Mouse (Mus musculus) CH12.LX (cell line): Measurements from ENCODE around the gene Ddb2. TPM values are rescaled to one million over a fixed set of nuclear protein-coding genes. Genes with fewer than 3 reads are reported as not detected.

Experiments used
- DNase-seq: peaks from one replicate; pipeline ENCODE4 v3.0.0-alpha.2; 2013; ENCODE audit errors: extremely low read depth
- H3K27ac ChIP-seq: 2 replicates; pipeline ENCODE4 v1.5.1; 2012; ENCODE audit warnings: low read depth, mild to moderate bottlenecking, control low read depth, moderate library complexity; ENCODE audit not compliant: insufficient read depth
- H3K27me3 ChIP-seq: replicated peaks from 2 replicates; pipeline ENCODE3; 2012; ENCODE audit warnings: inconsistent platforms
- H3K36me3 ChIP-seq, 2 experiments: replicated peaks in 1 of 2; 2 replicates each; pipeline versions ENCODE3 to v1.6.1; 2012; ENCODE audit warnings: inconsistent platforms in 1 of 2, low read length in 1 of 2, mild to moderate bottlenecking in 1 of 2, mixed read lengths in 1 of 2, moderate library complexity in 1 of 2; ENCODE audit not compliant: control insufficient read depth in 1 of 2, insufficient read depth in 1 of 2
- H3K4me1 ChIP-seq, 2 experiments: 2 replicates each; pipeline ENCODE4 v1.6.1; 2012; ENCODE audit warnings: inconsistent platforms in 1 of 2, moderate library complexity in 1 of 2; ENCODE audit not compliant: insufficient read depth in 2 of 2, control insufficient read depth in 1 of 2
- H3K4me2 ChIP-seq: 2 replicates; pipeline ENCODE4 v1.6.1; 2012; ENCODE audit warnings: low read depth, mild to moderate bottlenecking, control low read depth; ENCODE audit not compliant: poor library complexity, insufficient read depth, severe bottlenecking
- H3K4me3 ChIP-seq, 3 experiments: fragments of 150-350 bp in 1 of 3; sonication (generic) in 1 of 3; replicated peaks in 1 of 3; 2 replicates each; pipeline versions ENCODE3 to v1.5.1; 2011 to 2012; ENCODE audit warnings: low read depth in 2 of 3, low read length in 2 of 3, mild to moderate bottlenecking in 2 of 3, moderate library complexity in 2 of 3, control low read depth in 1 of 3, improper control_type of control experiment in 1 of 3, inconsistent platforms in 1 of 3, mixed read lengths in 1 of 3; ENCODE audit not compliant: poor library complexity in 1 of 3
- H3K79me2 ChIP-seq: replicated peaks from 2 replicates; pipeline ENCODE4 v1.6.1; 2012; ENCODE audit warnings: mild to moderate bottlenecking, moderate library complexity; ENCODE audit not compliant: control insufficient read depth, poor library complexity, insufficient read depth, severe bottlenecking; ENCODE audit errors: extremely low read depth
- H3K9ac ChIP-seq: 2 replicates; pipeline ENCODE4 v1.6.1; 2012; ENCODE audit warnings: low read depth, mild to moderate bottlenecking, control low read depth, moderate library complexity; ENCODE audit not compliant: insufficient read depth
- H3K9me3 ChIP-seq: replicated peaks from 2 replicates; pipeline ENCODE3; 2012; ENCODE audit warnings: low read length, inconsistent platforms, mixed read lengths
- BHLHE40 ChIP-seq: IDR thresholded peaks from 2 replicates; pipeline ENCODE4 v1.6.1; 2011; ENCODE audit warnings: mild to moderate bottlenecking, low read depth, low read length, improper control_type of control experiment
- CHD2 ChIP-seq: IDR thresholded peaks from 2 replicates; pipeline ENCODE4 v1.6.1; 2011; ENCODE audit warnings: low read length, improper control_type of control experiment
- CTCF ChIP-seq, 2 experiments: IDR thresholded peaks in 1 of 2; conservative IDR thresholded peaks in 1 of 2; 2 replicates each; pipeline ENCODE4 v1.5.1; 2011 to 2012; ENCODE audit warnings: low read depth in 2 of 2, low read length in 2 of 2, improper control_type of control experiment in 1 of 2, inconsistent platforms in 1 of 2, mild to moderate bottlenecking in 1 of 2, moderate library complexity in 1 of 2
- E2F4 ChIP-seq: IDR thresholded peaks from 2 replicates; pipeline ENCODE4 v1.6.1; 2011; ENCODE audit warnings: low read depth, low read length, improper control_type of control experiment; ENCODE audit not compliant: insufficient replicate concordance
- EP300 ChIP-seq: IDR thresholded peaks from 2 replicates; pipeline ENCODE4 v1.6.1; 2011; ENCODE audit warnings: low read length, improper control_type of control experiment
- GABPA ChIP-seq: IDR thresholded peaks from 2 replicates; pipeline ENCODE4 v1.6.1; 2012; ENCODE audit warnings: low read depth, low read length, improper control_type of control experiment, inconsistent platforms; ENCODE audit not compliant: insufficient replicate concordance
- HCFC1 ChIP-seq: IDR thresholded peaks from 2 replicates; pipeline ENCODE4 v1.6.1; 2012; ENCODE audit warnings: low read depth, mild to moderate bottlenecking, inconsistent platforms, low read length, improper control_type of control experiment
- JUN ChIP-seq: IDR thresholded peaks from 2 replicates; pipeline ENCODE4 v1.6.1; 2011; ENCODE audit warnings: low read depth, mild to moderate bottlenecking, low read length, improper control_type of control experiment, moderate library complexity; ENCODE audit not compliant: insufficient read depth
- JUND ChIP-seq: conservative IDR thresholded peaks from 2 replicates; pipeline ENCODE4 v1.6.1; 2011; ENCODE audit warnings: low read depth, low read length, improper control_type of control experiment
- KAT2A ChIP-seq: IDR thresholded peaks from 2 replicates; pipeline ENCODE4 v1.6.1; 2012; ENCODE audit warnings: low read length, improper control_type of control experiment, inconsistent platforms; ENCODE audit not compliant: insufficient replicate concordance
- MAFK ChIP-seq: IDR thresholded peaks from 2 replicates; pipeline ENCODE4 v1.6.1; 2011; ENCODE audit warnings: low read length, improper control_type of control experiment; ENCODE audit not compliant: insufficient replicate concordance
- MAX ChIP-seq: IDR thresholded peaks from 2 replicates; pipeline ENCODE4 v1.6.1; 2011; ENCODE audit warnings: low read length, improper control_type of control experiment
- MAZ ChIP-seq: IDR thresholded peaks from 2 replicates; pipeline ENCODE4 v1.6.1; 2012; ENCODE audit warnings: low read depth, mild to moderate bottlenecking, inconsistent platforms, low read length, improper control_type of control experiment, moderate library complexity
- MEF2A ChIP-seq: IDR thresholded peaks from 2 replicates; pipeline ENCODE4 v1.6.1; 2014; ENCODE audit warnings: low read depth, mild to moderate bottlenecking, inconsistent platforms, low read length, improper control_type of control experiment, borderline replicate concordance
- MXI1 ChIP-seq: IDR thresholded peaks from 2 replicates; pipeline ENCODE4 v1.6.1; 2011; ENCODE audit warnings: mild to moderate bottlenecking, low read depth, low read length, improper control_type of control experiment
- POLR2A ChIP-seq: IDR thresholded peaks from 2 replicates; pipeline ENCODE4 v1.6.1; 2011; ENCODE audit warnings: low read depth, mild to moderate bottlenecking, improper control_type of control experiment, low read length
- POLR2AphosphoS2 ChIP-seq: IDR thresholded peaks from 2 replicates; pipeline ENCODE4 v1.6.1; 2011; ENCODE audit warnings: low read depth, low read length, improper control_type of control experiment
- SIN3A ChIP-seq: IDR thresholded peaks from 2 replicates; pipeline ENCODE4 v1.6.1; 2012; ENCODE audit warnings: low read length, improper control_type of control experiment, inconsistent platforms
- TBP ChIP-seq: conservative IDR thresholded peaks from 2 replicates; pipeline ENCODE4 v1.6.1; 2011; ENCODE audit warnings: low read depth, low read length, improper control_type of control experiment
- TCF12 ChIP-seq: IDR thresholded peaks from 2 replicates; pipeline ENCODE4 v1.6.1; 2014; ENCODE audit warnings: low read depth, mild to moderate bottlenecking, inconsistent platforms, low read length, improper control_type of control experiment
- USF2 ChIP-seq: conservative IDR thresholded peaks from 2 replicates; pipeline ENCODE4 v1.6.1; 2011; ENCODE audit warnings: low read depth, low read length, improper control_type of control experiment
- ZC3H11A ChIP-seq: IDR thresholded peaks from 2 replicates; pipeline ENCODE4 v1.6.1; 2012; ENCODE audit warnings: low read depth, mild to moderate bottlenecking, inconsistent platforms, low read length, improper control_type of control experiment
- ZKSCAN1 ChIP-seq: IDR thresholded peaks from 2 replicates; pipeline ENCODE4 v1.6.1; 2012; ENCODE audit warnings: low read depth, inconsistent platforms, low read length, improper control_type of control experiment, borderline replicate concordance
- ZNF384 ChIP-seq: IDR thresholded peaks from 2 replicates; pipeline ENCODE4 v1.6.1; 2012; ENCODE audit warnings: low read depth, low read length, improper control_type of control experiment, inconsistent platforms
- dilution Hi-C: fragments of 300-500 bp; cut with MboI; formaldehyde crosslinking; loops from 2 replicates; pipeline ENCODE4 v1.14.3; 2020; ENCODE audit warnings: low sequenced_read_pairs; ENCODE audit not compliant: extremely low pct_unique_long_range_greater_than_20kb, extremely low pct_ligation_motif_present
- in situ Hi-C: fragments of 300-500 bp; cut with MboI; formaldehyde crosslinking; loops from 3 replicates; pipeline ENCODE4 v1.14.3; 2019; ENCODE audit warnings: low sequenced_read_pairs, low pct_ligation_motif_present, low pct_unique_long_range_greater_than_20kb, mixed read lengths
- polyA plus RNA-seq: library from polyadenylated mRNA; unstranded; fragments of >175 nt; gene quantifications from 2 replicates; pipeline ENCODE4 v1.2.1, GENCODE M21; 2012; ENCODE audit warnings: low read depth; ENCODE audit not compliant: insufficient read length
- total RNA-seq, 2 experiments: library from RNA; depleted of rRNA; stranded (reverse); fragments of 300-350 nt in 1 of 2; fragments of >200 nt in 1 of 2; gene quantifications; 2 replicates each; pipeline ENCODE4 v1.2.3; 2012 to 2014

Ddb2 gene
- total and polyA plus RNA-seq, 3 experiments: 13.9 to 20.2 (median 14.1) TPM

GRCm38 (mm10) chr2:91269687-91270133, 32.9 kb upstream of the Ddb2 start:
- H3K27ac ChIP-seq: no peak overlapping the region
- dilution Hi-C loops: no loop called here
- in situ Hi-C loops: no loop called here
- no peak overlapping the region for H3K4me3 ChIP-seq
- H3K36me3 ChIP-seq: peaks cover 66 to 83% of the 10 kb centered on the region in 2 experiments
- H3K27me3 ChIP-seq: no peaks in the 10 kb centered on the region
- no peaks in the 10 kb centered on the region for H3K9me3 ChIP-seq
- H3K4me1 ChIP-seq: peaks cover 0 to 14% of the 10 kb centered on the region in 2 experiments; a peak in 2 of 4 replicates
- TF ChIP-seq GABPA (no peak), ZC3H11A (no peak), KAT2A (no peak), TBP (no peak), MAX (no peak), MEF2A (no peak), SIN3A (no peak), JUN (no peak), MAFK (no peak), JUND (no peak), E2F4 (no peak), USF2 (no peak), POLR2A (no peak; the same call in 1 of the 2 replicates)
- TF ChIP-seq, all 38 proteins: peak for 0
- no peak for DNase-seq
- no peak overlapping the region for H3K4me2 ChIP-seq
- H3K9ac ChIP-seq: no peak overlapping the region
- H3K79me2 ChIP-seq: peaks cover 28% of the 10 kb centered on the region

- no peak overlapping the region for H3K4me2 ChIP-seq
- peaks cover 28% of the 10 kb centered on the region for H3K79me2 ChIP-seq
- peaks cover 56 to 73% of the 10 kb centered on the region in 2 experiments for H3K36me3 ChIP-seq
- in situ Hi-C loops (no loop called here), dilution Hi-C loops (no loop called here)
- H3K9me3 ChIP-seq: no peaks in the 10 kb centered on the region
- no peak overlapping the region for H3K9ac ChIP-seq
- no peaks in the 10 kb centered on the region for H3K27me3 ChIP-seq
- peaks cover 4 to 21% of the 10 kb centered on the region in 2 experiments; a peak in 3 of 4 replicates for H3K4me1 ChIP-seq
- no peak overlapping the region for H3K27ac ChIP-seq
- DNase-seq: no peak
- TF ChIP-seq CHD2: no peak
- no peak for TF ChIP-seq MAFK
- no peak for TF ChIP-seq TBP
- TF ChIP-seq EP300: no peak
- TF ChIP-seq JUN: no peak
- no peak for TF ChIP-seq BHLHE40
- TF ChIP-seq MAZ: no peak
- no peak for TF ChIP-seq MXI1
- TF ChIP-seq TCF12: no peak
- no peak for TF ChIP-seq KAT2A
- TF ChIP-seq HCFC1: no peak
- no peak for TF ChIP-seq GABPA
- no peak for TF ChIP-seq ZNF384
- no peak for TF ChIP-seq ZKSCAN1
- no peak for TF ChIP-seq CTCF (conservative IDR thresholded peaks at IDR 0.05 in 1 of 2, IDR thresholded peaks at IDR 0.05 in 1 of 2; ENCODE audit: low read depth in 2 of 2, low read length in 2 of 2)
- no peak for TF ChIP-seq POLR2AphosphoS2
- TF ChIP-seq JUND: no peak
- H3K4me3 ChIP-seq: no peak overlapping the region
These were observed 31.9 kb upstream of the Ddb2 start for GRCm38 (mm10) chr2:91268706-91269105.
